Mouse (Mus musculus) C2C12 (cell line): ENCODE measurements around the gene Daam1. TPM values are rescaled to one million over a fixed set of nuclear protein-coding genes. Genes with fewer than 3 reads are reported as not detected.

Experiments used
- H3K27me3 ChIP-seq: one replicate; pipeline ENCODE4 v1.6.1; 2011; ENCODE audit not compliant: control insufficient read depth, insufficient read depth, insufficient read length
- H3K36me3 ChIP-seq: one replicate; pipeline ENCODE4 v1.6.1; 2011; ENCODE audit not compliant: control insufficient read depth, insufficient read depth
- H3K4me3 ChIP-seq: one replicate; pipeline ENCODE4 v1.5.1; 2011; ENCODE audit warnings: mild to moderate bottlenecking, control low read depth; ENCODE audit not compliant: poor library complexity, insufficient read depth, severe bottlenecking
- H3K79me2 ChIP-seq: one replicate; pipeline ENCODE4 v1.6.1; 2011; ENCODE audit not compliant: control insufficient read depth, insufficient read depth
- H3K79me3 ChIP-seq: one replicate; pipeline ENCODE4 v1.6.1; 2011; ENCODE audit warnings: low read depth, control low read depth
- H3ac ChIP-seq: one replicate; pipeline ENCODE3; 2011; ENCODE audit warnings: low read depth; ENCODE audit not compliant: control insufficient read depth, insufficient read length
- CEBPB ChIP-seq: IDR thresholded peaks from one replicate; pipeline ENCODE4 v1.6.1; 2011; ENCODE audit warnings: low read depth, mild to moderate bottlenecking, control low read depth, moderate library complexity
- CTCF ChIP-seq: IDR thresholded peaks from one replicate; pipeline ENCODE4 v1.5.1; 2011; ENCODE audit not compliant: control insufficient read depth, insufficient read depth, insufficient read length
- FOSL1 ChIP-seq: IDR thresholded peaks from one replicate; pipeline ENCODE4 v1.8.0; 2011; ENCODE audit warnings: mild to moderate bottlenecking, low read length; ENCODE audit not compliant: poor library complexity, insufficient read depth, severe bottlenecking
- MAX ChIP-seq: IDR thresholded peaks from one replicate; pipeline ENCODE4 v1.6.1; 2011; ENCODE audit warnings: mild to moderate bottlenecking, control low read depth
- MYOD1 ChIP-seq: IDR thresholded peaks from one replicate; pipeline ENCODE4 v1.6.1; 2011; ENCODE audit warnings: low read depth; ENCODE audit not compliant: control insufficient read depth, insufficient read length
- MYOG ChIP-seq: IDR thresholded peaks from one replicate; pipeline ENCODE4 v1.6.1; 2011; ENCODE audit not compliant: control insufficient read depth, insufficient read length; ENCODE audit errors: extremely low read depth
- USF1 ChIP-seq: IDR thresholded peaks from one replicate; pipeline ENCODE4 v1.6.1; 2011; ENCODE audit warnings: low read depth, mild to moderate bottlenecking, control low read depth, moderate library complexity
- polyA plus RNA-seq: library from polyadenylated mRNA; unstranded; fragments of >200 nt; fragmentation: generic; extraction: Trizol; gene quantifications from one replicate; pipeline ENCODE4 v1.2.1, GENCODE M21; 2012; ENCODE audit warnings: missing spikeins

Gene Daam1
- polyA plus RNA-seq, 1 experiment = 3.2 TPM

DNA sequence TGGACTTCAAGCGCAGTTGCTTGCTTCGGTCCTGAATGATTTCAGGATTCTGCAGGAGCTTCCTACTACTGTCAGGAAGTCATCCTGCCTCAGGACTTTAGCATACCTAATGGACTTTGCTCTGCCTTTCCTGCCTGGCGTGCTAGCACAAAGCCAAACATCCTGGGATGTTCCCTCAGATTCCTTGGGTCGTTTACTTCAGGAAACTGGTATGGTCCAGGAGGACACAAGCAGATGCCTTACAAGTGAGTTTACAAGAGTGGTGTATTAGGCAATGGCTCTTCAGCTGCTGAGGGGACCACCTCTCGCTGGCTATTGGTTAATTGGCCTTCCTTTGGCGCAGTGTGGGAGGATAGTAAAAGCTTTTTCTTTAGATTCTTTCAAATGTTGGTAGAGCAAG, 23.3 kb downstream of the Daam1 start:
- TF ChIP-seq USF1 (no peak), MYOG (no peak), MAX (no peak), FOSL1 (no peak)
- no peak overlapping the region for H3ac ChIP-seq
- peaks cover 26% of the 10 kb centered on the region for H3K79me3 ChIP-seq
- H3K27me3 ChIP-seq = no peaks in the 10 kb centered on the region
- H3K79me2 ChIP-seq = peaks cover 87% of the 10 kb centered on the region
- H3K36me3 ChIP-seq = peaks cover 3% of the 10 kb centered on the region
- no peak overlapping the region for H3K4me3 ChIP-seq

DNA sequence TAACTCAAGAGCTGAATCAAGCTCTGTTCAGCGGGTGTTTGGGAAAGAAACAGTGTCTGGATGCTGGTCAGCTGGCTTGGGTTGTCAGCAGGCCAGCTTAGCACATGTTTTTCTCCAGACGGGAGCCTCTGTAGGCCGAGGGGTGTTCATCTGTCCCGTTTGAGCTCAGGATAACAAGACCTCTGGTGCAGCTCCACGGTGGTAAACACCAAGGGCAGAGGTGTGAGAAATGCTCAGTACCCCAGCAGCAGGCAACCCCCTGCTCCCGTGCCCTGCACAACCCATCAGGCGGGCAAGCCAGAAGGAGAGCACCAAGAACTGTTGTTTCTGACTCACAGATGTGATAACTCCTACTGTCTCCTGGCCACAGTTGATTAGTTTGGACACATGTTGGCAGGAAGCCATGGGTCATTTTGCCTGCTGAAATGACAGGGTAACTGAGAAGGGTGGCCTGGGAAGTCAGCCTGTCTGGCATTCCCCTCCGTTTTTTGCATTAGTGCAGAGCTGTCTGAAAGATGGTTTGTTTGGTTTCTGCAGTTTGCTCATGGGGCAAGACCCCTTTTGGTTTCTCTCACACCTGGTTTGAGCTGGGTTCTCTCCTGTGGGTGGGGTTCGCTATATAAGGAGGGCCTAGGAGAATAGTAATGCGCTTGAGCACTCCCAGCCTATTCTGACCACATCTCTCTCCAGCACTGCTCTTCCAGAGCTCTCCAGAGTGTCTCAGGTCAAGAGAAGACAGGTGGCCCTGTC, 25.0 kb downstream of the Daam1 start:
- Histone ChIP-seq H3K36me3 (peaks cover 3% of the 10 kb centered on the region), H3ac (no peak overlapping the region), H3K79me3 (peaks cover 33% of the 10 kb centered on the region), H3K27me3 (no peaks in the 10 kb centered on the region), H3K4me3 (no peak overlapping the region), H3K79me2 (peaks cover 87% of the 10 kb centered on the region)
- TF ChIP-seq MYOG = no peak
- no peak for TF ChIP-seq FOSL1
- TF ChIP-seq CEBPB = no peak
- peak; percentile 66 for TF ChIP-seq MYOD1
- TF ChIP-seq MAX = peak; percentile 66
- no peak for TF ChIP-seq CTCF
- TF ChIP-seq USF1 = no peak

DNA sequence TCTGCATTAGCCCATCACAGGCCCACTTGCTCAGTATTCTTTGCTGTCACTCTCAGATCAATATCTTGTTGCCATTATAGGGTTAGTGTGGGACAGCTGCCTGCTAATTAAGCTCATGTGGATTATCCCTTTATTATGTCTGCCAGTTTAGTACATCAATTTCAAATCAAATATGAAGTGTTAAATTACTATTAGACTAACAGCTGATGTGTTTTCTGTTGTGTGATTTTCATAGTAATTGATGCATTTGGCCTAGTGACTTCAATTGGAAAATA, 25.5 kb downstream of the Daam1 start:
- peaks cover 3% of the 10 kb centered on the region for H3K36me3 ChIP-seq
- H3K79me3 ChIP-seq = peaks cover 30% of the 10 kb centered on the region
- H3K27me3 ChIP-seq = no peaks in the 10 kb centered on the region
- TF ChIP-seq MYOD1 = no peak
- TF ChIP-seq MYOG = no peak
- no peak for TF ChIP-seq CTCF
- TF ChIP-seq CEBPB = no peak
- no peak for TF ChIP-seq FOSL1
- no peak for TF ChIP-seq USF1
- TF ChIP-seq MAX = no peak
- no peak overlapping the region for H3K4me3 ChIP-seq
- peaks cover 87% of the 10 kb centered on the region for H3K79me2 ChIP-seq
- H3ac ChIP-seq = no peak overlapping the region

DNA sequence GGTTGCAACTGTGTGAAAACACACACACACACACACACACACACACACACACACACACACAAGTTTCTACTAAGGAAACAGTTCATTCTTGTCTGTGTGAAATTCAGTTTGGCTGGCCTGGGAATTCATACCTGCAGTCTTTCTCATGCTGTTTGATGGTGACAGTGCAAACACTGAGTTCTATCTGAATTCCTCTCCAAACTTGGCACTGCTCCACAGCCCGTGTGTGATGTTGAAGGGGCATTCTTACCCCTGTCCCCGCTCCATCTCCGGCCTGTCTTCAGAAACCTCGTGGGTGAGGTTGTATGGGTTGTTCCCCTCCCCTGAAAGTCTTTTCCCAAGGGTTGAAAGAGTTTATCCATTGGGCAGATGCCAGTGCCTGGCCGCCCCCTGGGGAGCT, 28.2 kb downstream of the Daam1 start:
- no peak overlapping the region for H3K4me3 ChIP-seq
- no peak for TF ChIP-seq MYOG
- TF ChIP-seq MAX = no peak
- no peak for TF ChIP-seq CEBPB
- TF ChIP-seq USF1 = no peak
- TF ChIP-seq CTCF = no peak
- TF ChIP-seq FOSL1 = no peak
- no peak for TF ChIP-seq MYOD1
- H3K79me2 ChIP-seq = peaks cover 97% of the 10 kb centered on the region
- H3K27me3 ChIP-seq = no peaks in the 10 kb centered on the region
- H3K79me3 ChIP-seq = peaks cover 39% of the 10 kb centered on the region
- peaks cover 3% of the 10 kb centered on the region for H3K36me3 ChIP-seq
- H3ac ChIP-seq = no peak overlapping the region

DNA sequence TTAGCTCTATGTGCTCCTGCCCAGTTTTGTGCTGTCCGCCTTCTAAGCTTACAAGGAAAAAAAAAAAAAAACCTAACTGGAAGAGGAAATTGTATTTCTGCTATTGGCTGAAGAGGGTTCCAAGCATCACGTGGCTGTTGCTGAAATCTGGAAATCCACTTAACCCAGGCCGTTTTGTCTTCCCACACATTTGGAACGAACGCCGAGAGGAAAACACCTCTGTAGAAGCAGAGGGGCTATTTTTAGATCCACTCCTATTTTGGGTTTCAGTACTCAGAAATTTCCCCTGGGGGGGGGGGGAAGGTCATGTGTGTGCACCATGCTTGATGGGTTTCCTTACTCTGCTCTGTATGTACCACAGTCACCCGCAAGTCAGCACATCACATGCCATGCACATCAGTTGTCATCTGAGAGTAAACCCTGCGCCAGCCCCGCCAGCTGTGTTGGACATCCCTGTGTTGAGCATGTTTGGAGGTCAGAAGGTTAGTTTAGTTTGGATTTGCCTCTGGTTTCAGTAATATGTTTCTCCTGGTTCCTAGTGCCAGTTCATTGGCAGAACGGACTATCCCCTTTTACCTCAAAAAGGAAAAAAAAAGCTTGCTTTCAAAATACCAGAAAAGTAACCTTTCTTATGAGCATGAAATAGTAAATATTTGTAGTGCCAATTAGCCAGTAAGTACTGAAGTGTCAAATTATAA, 33.1 kb downstream of the Daam1 start:
- TF ChIP-seq CEBPB (no peak), USF1 (no peak), MYOG (no peak), MYOD1 (no peak), CTCF (no peak), FOSL1 (no peak), MAX (no peak)
- peaks cover 87% of the 10 kb centered on the region for H3K79me2 ChIP-seq
- H3K4me3 ChIP-seq = no peak overlapping the region
- peaks cover 2% of the 10 kb centered on the region for H3K36me3 ChIP-seq
- no peak overlapping the region for H3ac ChIP-seq
- H3K27me3 ChIP-seq = no peaks in the 10 kb centered on the region
- peaks cover 18% of the 10 kb centered on the region for H3K79me3 ChIP-seq
